Comparison of ENCODE assay signal across 8 mouse cellular contexts in genomic region chrX:162887931-162888511, GRCm38 (mm10). TPM values are rescaled to one million over a fixed set of nuclear protein-coding genes. Genes with fewer than 3 reads are reported as not detected.
DNase-seq lines count a peak whose midpoint lies in the region; ATAC-seq and TF ChIP-seq lines count a peak whose summit lies in the region.

Gene Syap1 (minus strand): TSS chrX:162888447.

- H3K9ac ChIP-seq in heart, embryonic 12.5 days: peak within 1 kb of the TSS; percentile 91
- peak within 1 kb of the TSS; percentile 78 for H3K9ac ChIP-seq in kidney, embryonic 16.5 days (replicated peaks; ENCODE audit: low read length)
- peak within 1 kb of the TSS; percentile 76 for H3K9ac ChIP-seq in liver, embryonic 11.5 days (ENCODE audit: low read depth, low read length)

- H3K79me2 ChIP-seq in myocyte (ENCODE audit: control insufficient read depth, insufficient read depth): peaks cover 33% of the 10 kb centered on the region

- peak within 1 kb of the TSS; percentile 71; the same call in 1 of the 2 replicates for H3K27ac ChIP-seq in heart, embryonic 12.5 days (ENCODE audit: poor library complexity, severe bottlenecking)
- H3K27ac ChIP-seq in kidney, embryonic 16.5 days (ENCODE audit: low read length): peak within 1 kb of the TSS; percentile 63; the same call in 1 of the 2 replicates
- H3K27ac ChIP-seq in liver, embryonic 11.5 days (ENCODE audit: low read depth, low read length): no peak within 1 kb of the TSS; the same call in 1 of the 2 replicates

- H3K4me1 ChIP-seq in erythroblast, embryonic 14.5 days (ENCODE audit: control insufficient read depth): peaks cover 14% of the 10 kb centered on the region
- no peaks in the 10 kb centered on the region for H3K4me1 ChIP-seq in heart, embryonic 12.5 days (replicated peaks)
- peaks cover 3% of the 10 kb centered on the region; the same call in 1 of the 2 replicates for H3K4me1 ChIP-seq in kidney, embryonic 16.5 days (ENCODE audit: insufficient read depth, low read length)
- no peaks in the 10 kb centered on the region for H3K4me1 ChIP-seq in liver, embryonic 11.5 days (replicated peaks; ENCODE audit: control insufficient read depth, insufficient read depth, low read length)

- H3K36me3 ChIP-seq in erythroblast, embryonic 14.5 days (ENCODE audit: control insufficient read depth): no peaks in the 10 kb centered on the region
- no peaks in the 10 kb centered on the region for H3K36me3 ChIP-seq in heart, embryonic 12.5 days
- H3K36me3 ChIP-seq in kidney, embryonic 16.5 days (ENCODE audit: insufficient read depth, low read length): no peaks in the 10 kb centered on the region
- H3K36me3 ChIP-seq in liver, embryonic 11.5 days (ENCODE audit: control insufficient read depth, insufficient read depth, low read length): no peaks in the 10 kb centered on the region
- H3K36me3 ChIP-seq in myocyte (ENCODE audit: control insufficient read depth, insufficient read depth): no peaks in the 10 kb centered on the region

- peak; percentile 98 for ATAC-seq in heart, embryonic 12.5 days (ENCODE audit: insufficient number of reproducible peaks, low FRiP score)
- ATAC-seq in kidney, embryonic 16.5 days (ENCODE audit: low FRiP score, low TSS enrichment): peak; percentile 98
- ATAC-seq in liver, embryonic 11.5 days (replicated peaks; ENCODE audit: low FRiP score): peak; percentile 88

- peaks cover 6% of the 10 kb centered on the region for H3K9me3 ChIP-seq in erythroblast, embryonic 14.5 days (ENCODE audit: control insufficient read depth, low read length)
- H3K9me3 ChIP-seq in heart, embryonic 12.5 days (replicated peaks): no peaks in the 10 kb centered on the region
- no peaks in the 10 kb centered on the region for H3K9me3 ChIP-seq in kidney, embryonic 16.5 days (ENCODE audit: low read length)
- no peaks in the 10 kb centered on the region for H3K9me3 ChIP-seq in liver, embryonic 11.5 days (ENCODE audit: control insufficient read depth, low read length)

- peak within 1 kb of the TSS; percentile 64 for H3ac ChIP-seq in myocyte (ENCODE audit: control insufficient read depth, insufficient read length)

- DNase-seq in CD4-positive helper T cell, adult 2 months (ENCODE audit: low read depth, low spot score): peak; percentile 84
- peak; percentile 91 for DNase-seq in brain, embryonic 14.5 days (ENCODE audit: low read depth)
- DNase-seq in liver, embryonic 11.5 days (ENCODE audit: low spot score): peak; percentile 75
- DNase-seq in spleen, postnatal 4 days (ENCODE audit: low spot score in 2 of 2): peak; percentile 85 to 87

- peak within 1 kb of the TSS; percentile 85 for H3K4me3 ChIP-seq in erythroblast, embryonic 14.5 days (replicated peaks)
- H3K4me3 ChIP-seq in heart, embryonic 12.5 days: peak within 1 kb of the TSS; percentile 90
- H3K4me3 ChIP-seq in kidney, embryonic 16.5 days (ENCODE audit: low read length): peak within 1 kb of the TSS; percentile 71
- H3K4me3 ChIP-seq in liver, embryonic 11.5 days (ENCODE audit: low read depth, low read length): peak within 1 kb of the TSS; percentile 70
- peak within 1 kb of the TSS; percentile 47 for H3K4me3 ChIP-seq in myocyte

- H3K4me2 ChIP-seq in heart, embryonic 12.5 days: peak within 1 kb of the TSS; percentile 72
- H3K4me2 ChIP-seq in kidney, embryonic 16.5 days (replicated peaks; ENCODE audit: low read depth, low read length): peak within 1 kb of the TSS; percentile 51
- H3K4me2 ChIP-seq in liver, embryonic 11.5 days: peak within 1 kb of the TSS; percentile 69
- peak within 1 kb of the TSS; percentile 72 for H3K4me2 ChIP-seq in myocyte (ENCODE audit: low read depth)

- WGBS in heart, embryonic 12.5 days: 13% methylated on average over 44 of the region's 47 CpGs
- 20% methylated on average over 43 of the region's 47 CpGs for WGBS in kidney, embryonic 16.5 days
- 16% methylated on average over 37 of the region's 47 CpGs for WGBS in liver, embryonic 11.5 days

- TF ChIP-seq POLR2A in brain, embryonic 14.5 days (IDR thresholded peaks at IDR 0.05; ENCODE audit: borderline replicate concordance, extremely low read depth, insufficient read depth, insufficient read length, poor library complexity, severe bottlenecking): peak; percentile 37; the same call in 1 of the 2 replicates
- peak; percentile 87 for TF ChIP-seq POLR2A in myocyte (IDR thresholded peaks at IDR 0.05; ENCODE audit: insufficient read length, low read depth)

- TF ChIP-seq CTCF in brain, embryonic 14.5 days (IDR thresholded peaks at IDR 0.05; ENCODE audit: borderline replicate concordance, extremely low read depth, insufficient read depth, insufficient read length): no peak

- peaks cover 5% of the 10 kb centered on the region; the same call in 1 of the 2 replicates for H3K27me3 ChIP-seq in erythroblast, embryonic 14.5 days (ENCODE audit: control insufficient read depth)
- no peaks in the 10 kb centered on the region for H3K27me3 ChIP-seq in heart, embryonic 12.5 days (replicated peaks)
- no peaks in the 10 kb centered on the region for H3K27me3 ChIP-seq in kidney, embryonic 16.5 days (ENCODE audit: insufficient read depth, low read length)
- peaks cover 3% of the 10 kb centered on the region; the same call in 1 of the 2 replicates for H3K27me3 ChIP-seq in liver, embryonic 11.5 days (replicated peaks; ENCODE audit: control insufficient read depth, insufficient read depth, low read length)
- H3K27me3 ChIP-seq in myocyte (ENCODE audit: control insufficient read depth, insufficient read depth, insufficient read length): no peaks in the 10 kb centered on the region

TF ChIP-seq in myocyte, 11 proteins besides CTCF, POLR2A, EP300 and RAD21:
- no peak for TF ChIP-seq USF1 (IDR thresholded peaks at IDR 0.05; ENCODE audit: low read depth)
- peak in 1 of 3 experiments; percentile 30 for TF ChIP-seq MYOG (IDR thresholded peaks at IDR 0.05; ENCODE audit: control insufficient read depth in 1 of 3, insufficient read depth in 1 of 3, insufficient read length in 2 of 3, low read depth in 2 of 3)
- peak; percentile 84 for TF ChIP-seq POLR2AphosphoS2 (IDR thresholded peaks at IDR 0.05; ENCODE audit: insufficient read length, low read depth)
- TF ChIP-seq TCF12 (IDR thresholded peaks at IDR 0.05; ENCODE audit: insufficient read depth, poor library complexity, severe bottlenecking): no peak
- no peak for TF ChIP-seq SRF (IDR thresholded peaks at IDR 0.05; ENCODE audit: control insufficient read depth, insufficient read length, low read depth)
- peak in 1 of 3 experiments; percentile 18 for TF ChIP-seq MYOD1 (IDR thresholded peaks at IDR 0.05; ENCODE audit: control insufficient read depth in 1 of 3, insufficient read length in 2 of 3, low read depth in 2 of 3)

RNA-seq across cellular contexts. Expression of gene Syap1, which starts in this region (rescaled TPM):
- polyA plus RNA-seq in brain, embryonic 14.5 days (2012; rRNA removed): 18.8 and 27.9 TPM in 2 replicates
- 0.44 and 0.61 TPM in 2 replicates for polyA plus RNA-seq in erythroblast, embryonic 14.5 days (2012)
- 30.6 and 32.4 TPM in 2 replicates for polyA plus RNA-seq in heart, embryonic 12.5 days (2016; fragmentation: Nextera tagmentation; extraction: Ambion mirVana)
- polyA plus RNA-seq in kidney, embryonic 16.5 days (2015; fragmentation: Nextera tagmentation; extraction: Ambion mirVana): 42.5 and 44.0 TPM in 2 replicates
- 27.0 and 28.2 TPM in 2 replicates for polyA plus RNA-seq in liver, embryonic 11.5 days (2014; fragmentation: Nextera tagmentation; extraction: Ambion mirVana)
- polyA plus RNA-seq in myocyte (2012; fragmentation: generic; extraction: Trizol): 25.6 TPM

Comparison
In these comparisons a context has a peak if more than half of its experiments do, and no peak if none do; other contexts are left out.
1. RNA of gene Syap1 (polyA plus RNA-seq): 42.5 to 44.0 TPM in kidney, embryonic 16.5 days, 30.6 to 32.4 TPM in heart, embryonic 12.5 days, 18.8 to 27.9 TPM in brain, embryonic 14.5 days, 27.0 to 28.2 TPM in liver, embryonic 11.5 days and 25.6 TPM in myocyte (single experiment); 0.44 to 0.61 TPM in erythroblast, embryonic 14.5 days; every median in the first group is over 10 times any median in the second.
2. Peak in every context shown above with its lines, with median percentiles within 50 percentile points of each other: DNase-seq, H3K4me3 ChIP-seq, ATAC-seq, H3K4me2 ChIP-seq and H3K9ac ChIP-seq.